Mouse (Mus musculus): Measurements from ENCODE around the gene Bloc1s3. TPM values are rescaled to one million over a fixed set of nuclear protein-coding genes. Genes with fewer than 3 reads are reported as not detected.

Gene Bloc1s3
- polyA plus RNA-seq, 1 experiment: 12.2 TPM

DNA sequence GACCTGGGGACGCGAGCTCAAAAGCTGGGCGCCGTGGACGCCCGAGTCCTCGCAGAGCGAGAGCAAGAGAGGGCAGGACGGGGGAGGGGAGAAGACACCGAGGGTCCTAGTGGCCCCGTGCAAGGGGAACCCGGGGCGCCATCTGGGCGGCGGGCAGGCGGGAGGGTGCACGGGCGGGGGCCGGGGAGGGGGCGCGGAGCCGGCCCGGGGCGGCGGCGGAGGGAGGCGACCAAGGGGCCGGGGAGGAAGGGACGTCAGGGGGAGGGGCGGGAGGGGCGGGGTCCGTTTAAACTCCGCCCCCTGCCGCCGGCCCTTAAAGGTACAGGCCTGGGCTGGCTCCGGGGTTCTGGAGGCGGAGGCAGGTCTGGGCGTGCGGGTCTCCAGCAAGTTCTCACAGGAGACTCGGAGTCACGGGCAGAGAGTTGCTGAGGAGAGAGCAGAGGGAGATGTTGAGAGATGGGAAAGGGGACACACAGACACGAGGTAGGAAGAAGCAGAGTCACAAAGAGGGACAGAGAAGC is 49.5 kb downstream of the Bloc1s3 start, which contains the start of gene Mark4:
Mark4 (minus strand) TSS at position 231 of the 521 bp plus-strand sequence.
- 2% methylated on average over 23 of the region's 42 CpGs for WGBS
- H3K4me1 ChIP-seq (ENCODE audit: control insufficient read depth, insufficient read depth, low read length): peaks cover 9% of the 10 kb centered on the region; the same call in 1 of the 2 replicates
- peak; percentile 77 for DNase-seq
- TF ChIP-seq CTCF (IDR thresholded peaks at IDR 0.05; ENCODE audit: insufficient read depth, low read length) (no peak), POLR2A (IDR thresholded peaks at IDR 0.05; ENCODE audit: borderline replicate concordance, extremely low read depth, low read depth, low read length) (peak; percentile 60; the same call in 1 of the 2 replicates)
- peak within 1 kb of the TSS; percentile 90 for H3K4me3 ChIP-seq (replicated peaks; ENCODE audit: extremely low read depth, low read depth, low read length)

DNA sequence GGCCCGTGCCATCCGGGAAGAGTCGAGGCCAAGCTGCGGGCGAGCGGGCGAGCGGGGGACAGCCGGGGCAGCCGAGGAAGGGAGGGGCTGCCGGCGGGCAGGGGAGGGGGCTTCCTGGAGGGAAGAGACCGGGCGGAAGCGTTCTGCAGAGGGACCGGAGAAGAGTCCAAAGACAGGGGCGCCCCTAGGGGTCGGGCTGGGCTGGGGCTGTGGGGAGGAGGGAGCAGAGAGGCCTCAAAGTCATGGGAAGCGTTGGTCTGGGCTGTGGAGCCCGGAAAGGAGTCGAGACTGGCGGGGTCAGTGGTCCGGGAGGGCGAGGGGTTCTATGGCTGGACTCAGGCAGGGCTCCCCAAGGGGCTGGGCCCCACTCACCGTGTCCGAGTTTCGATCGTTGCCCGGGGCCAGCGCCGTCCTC is 50.1 kb downstream of the Bloc1s3 start:
- under 1% methylated on average over 31 of the region's 31 CpGs for WGBS
- TF ChIP-seq POLR2A (IDR thresholded peaks at IDR 0.05; ENCODE audit: borderline replicate concordance, extremely low read depth, low read depth, low read length): no peak
- TF ChIP-seq CTCF (IDR thresholded peaks at IDR 0.05; ENCODE audit: insufficient read depth, low read length): no peak
- peak overlapping the region; percentile 90 for H3K4me3 ChIP-seq (replicated peaks; ENCODE audit: extremely low read depth, low read depth, low read length)
- DNase-seq: peak; percentile 46
- peaks cover 9% of the 10 kb centered on the region; the same call in 1 of the 2 replicates for H3K4me1 ChIP-seq (ENCODE audit: control insufficient read depth, insufficient read depth, low read length)

DNA sequence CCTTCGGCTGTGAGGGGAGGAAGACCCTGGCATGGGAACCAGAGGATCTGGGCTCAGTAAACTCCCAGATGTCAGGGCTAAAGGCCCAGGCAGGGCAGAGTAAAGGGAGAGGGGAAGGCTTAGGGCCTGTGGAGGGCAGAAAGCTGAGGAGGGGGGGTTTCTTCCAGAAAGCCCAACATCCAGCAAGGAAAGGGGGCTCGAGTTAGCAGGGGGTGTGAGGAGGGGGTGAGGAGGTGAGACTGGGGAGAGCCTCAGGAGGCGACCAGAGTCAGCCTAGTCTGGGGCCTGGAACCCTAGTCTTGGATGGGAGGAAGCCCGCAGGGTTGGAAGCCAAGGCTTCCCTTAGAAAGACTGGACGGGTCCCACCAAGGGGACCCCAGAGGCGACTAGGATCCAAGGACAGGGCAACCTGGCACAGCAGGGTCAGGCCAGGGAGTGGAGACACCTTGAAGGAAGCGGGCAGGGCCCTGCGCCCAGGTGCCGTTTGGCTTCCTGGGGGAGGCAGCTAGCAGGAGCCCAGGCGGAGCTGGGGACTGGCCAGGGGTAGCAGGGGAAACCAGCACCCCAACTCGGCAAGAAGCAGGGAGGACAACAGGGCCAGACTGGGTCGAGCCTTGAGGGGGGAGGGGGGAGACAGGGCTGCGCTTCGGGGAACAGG is 50.6 kb downstream of the Bloc1s3 start:
- Histone ChIP-seq H3K4me1 (ENCODE audit: control insufficient read depth, insufficient read depth, low read length) (peaks cover 9% of the 10 kb centered on the region; the same call in 1 of the 2 replicates), H3K4me3 (replicated peaks; ENCODE audit: extremely low read depth, low read depth, low read length) (peak overlapping the region; percentile 90)
- DNase-seq: no peak
- WGBS: 4% methylated on average over 14 of the region's 14 CpGs
- TF ChIP-seq CTCF (IDR thresholded peaks at IDR 0.05; ENCODE audit: insufficient read depth, low read length) (no peak), POLR2A (IDR thresholded peaks at IDR 0.05; ENCODE audit: borderline replicate concordance, extremely low read depth, low read depth, low read length) (no peak)

DNA sequence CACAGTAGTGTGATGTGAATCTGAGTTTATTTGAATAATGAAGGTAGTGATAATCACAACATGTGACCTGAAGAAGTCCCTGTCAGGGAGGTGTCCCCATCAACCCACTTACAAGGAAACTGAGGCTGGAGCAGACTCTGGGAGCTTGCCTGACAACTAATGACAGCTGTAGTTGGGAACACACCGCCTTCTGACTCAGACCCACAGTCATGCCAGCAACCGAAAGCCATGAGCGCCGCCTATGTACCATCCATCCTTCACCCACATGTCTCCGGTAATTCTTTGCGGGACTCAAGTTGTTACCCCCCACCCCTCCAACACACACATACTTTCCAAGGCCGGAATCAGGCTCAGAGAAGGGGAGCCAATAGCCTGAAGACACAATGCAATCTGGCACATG is 51.5 kb downstream of the Bloc1s3 start:
- peaks cover 9% of the 10 kb centered on the region; the same call in 1 of the 2 replicates for H3K4me1 ChIP-seq (ENCODE audit: control insufficient read depth, insufficient read depth, low read length)
- no peak overlapping the region for H3K4me3 ChIP-seq (replicated peaks; ENCODE audit: extremely low read depth, low read depth, low read length)
- no peak for DNase-seq
- 78% methylated on average over 7 of the region's 7 CpGs for WGBS
- TF ChIP-seq CTCF (IDR thresholded peaks at IDR 0.05; ENCODE audit: insufficient read depth, low read length): no peak
- no peak for TF ChIP-seq POLR2A (IDR thresholded peaks at IDR 0.05; ENCODE audit: borderline replicate concordance, extremely low read depth, low read depth, low read length)

DNA sequence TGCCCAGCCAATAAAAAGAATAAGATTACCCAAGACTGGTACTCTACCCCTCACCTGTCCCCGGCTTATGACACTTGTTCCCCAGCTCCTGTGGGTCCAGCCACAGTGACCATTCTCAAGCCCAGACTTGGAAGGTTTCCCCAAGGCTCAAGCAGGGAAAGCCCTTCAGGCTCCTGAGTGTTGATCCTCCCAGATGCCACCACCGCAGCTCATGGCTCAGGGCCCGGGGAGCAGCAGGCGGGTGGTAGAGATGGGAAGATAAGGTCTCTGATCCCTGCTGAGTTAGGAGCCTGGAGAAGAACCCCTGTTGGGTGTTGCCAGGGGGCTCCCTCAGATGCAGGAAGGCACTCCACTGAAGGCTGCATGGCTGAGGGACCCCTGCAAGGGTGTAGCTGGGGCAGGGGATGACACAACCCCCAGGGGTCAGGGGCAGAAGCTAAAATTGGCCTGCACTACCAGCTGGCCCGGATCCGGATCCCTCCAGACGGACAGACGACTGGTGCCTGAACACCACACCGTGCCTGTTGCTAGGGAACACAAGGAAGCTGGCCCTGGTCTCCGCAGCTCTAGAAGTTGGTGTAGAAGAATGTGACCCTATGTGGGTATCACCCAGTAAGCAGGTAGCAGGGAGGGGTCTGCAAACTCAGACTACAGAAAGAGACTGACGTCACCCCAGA is 52.2 kb downstream of the Bloc1s3 start:
- 32% methylated on average over 11 of the region's 11 CpGs for WGBS
- Histone ChIP-seq H3K4me1 (ENCODE audit: control insufficient read depth, insufficient read depth, low read length) (peaks cover 9% of the 10 kb centered on the region; the same call in 1 of the 2 replicates), H3K4me3 (replicated peaks; ENCODE audit: extremely low read depth, low read depth, low read length) (no peak overlapping the region)
- TF ChIP-seq CTCF (IDR thresholded peaks at IDR 0.05; ENCODE audit: insufficient read depth, low read length) (no peak), POLR2A (IDR thresholded peaks at IDR 0.05; ENCODE audit: borderline replicate concordance, extremely low read depth, low read depth, low read length) (no peak)
- no peak for DNase-seq

DNA sequence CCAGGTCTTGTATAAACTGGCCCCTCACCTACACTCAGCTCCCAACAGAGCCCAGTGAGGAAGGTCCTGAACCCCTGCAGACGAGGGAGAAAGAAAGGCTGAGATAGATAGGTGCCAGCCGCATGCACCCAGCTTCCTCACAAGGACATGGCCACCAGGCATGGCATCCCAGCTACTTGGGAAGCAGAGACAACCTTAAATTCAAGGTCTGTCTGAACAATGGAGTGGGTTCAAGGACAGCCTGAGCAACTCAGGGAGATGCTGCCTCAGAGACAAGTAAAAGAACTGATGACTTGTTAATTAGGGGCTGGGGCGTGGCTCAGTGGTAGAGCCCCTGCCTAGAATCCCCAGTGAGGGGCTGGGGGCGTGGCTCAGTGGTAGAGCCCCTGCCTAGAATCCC is 53.0 kb downstream of the Bloc1s3 start:
- peaks cover 9% of the 10 kb centered on the region; the same call in 1 of the 2 replicates for H3K4me1 ChIP-seq (ENCODE audit: control insufficient read depth, insufficient read depth, low read length)
- WGBS: 93% methylated on average over 4 of the region's 4 CpGs

More for the DNA sequence above, 53.0 kb downstream of the Bloc1s3 start:
- H3K4me3 ChIP-seq (replicated peaks; ENCODE audit: extremely low read depth, low read depth, low read length): no peak overlapping the region
- TF ChIP-seq POLR2A (IDR thresholded peaks at IDR 0.05; ENCODE audit: borderline replicate concordance, extremely low read depth, low read depth, low read length): no peak
- DNase-seq: no peak

Other genes starting within 250 kb of the Bloc1s3 start
- gene Vasp, start 236.6 kb downstream of the Bloc1s3 start, polyA plus RNA-seq (2012; rRNA removed): 194 TPM in 2 replicates
- 0.23 and 0.36 TPM in 2 replicates for gene Ppm1n, start 228.3 kb downstream of the Bloc1s3 start, polyA plus RNA-seq (2012; rRNA removed)
- 56.3 and 76.2 TPM in 2 replicates for gene Rtn2, start 225.7 kb downstream of the Bloc1s3 start, polyA plus RNA-seq (2012; rRNA removed)
- 4.0 and 4.6 TPM in 2 replicates for gene Fosb, start 198.3 kb downstream of the Bloc1s3 start, polyA plus RNA-seq (2012; rRNA removed)
- gene Ercc1, start 163.6 kb downstream of the Bloc1s3 start, polyA plus RNA-seq (2012; rRNA removed): 38.7 and 46.6 TPM in 2 replicates
- gene Cd3eap, start 148.9 kb downstream of the Bloc1s3 start, polyA plus RNA-seq (2012; rRNA removed): 4.6 and 5.2 TPM in 2 replicates
- 10.0 and 17.8 TPM in 2 replicates for gene Ppp1r13l, start 148.6 kb downstream of the Bloc1s3 start, polyA plus RNA-seq (2012; rRNA removed)
- gene Ercc2, start 126.4 kb downstream of the Bloc1s3 start, polyA plus RNA-seq (2012; rRNA removed): 43.3 and 44.6 TPM in 2 replicates
- gene Klc3, start 104.3 kb downstream of the Bloc1s3 start, polyA plus RNA-seq (2012; rRNA removed): 14.1 and 18.2 TPM in 2 replicates
- gene Ckm, start 103.6 kb downstream of the Bloc1s3 start, polyA plus RNA-seq (2012; rRNA removed): 88.3 and 1,345 TPM in 2 replicates
- 29.2 and 34.3 TPM in 2 replicates for gene Mark4, start 49.5 kb downstream of the Bloc1s3 start, polyA plus RNA-seq (2012; rRNA removed)
- 2.7 and 3.4 TPM in 2 replicates for gene Exoc3l2, start 45.0 kb downstream of the Bloc1s3 start, polyA plus RNA-seq (2012; rRNA removed)
- gene Trappc6a, start within 50 bp of the Bloc1s3 start, polyA plus RNA-seq (2012; rRNA removed): 63.1 and 93.4 TPM in 2 replicates
- gene Nkpd1, start 9.5 kb upstream of the Bloc1s3 start, polyA plus RNA-seq (2012; rRNA removed): 0.62 and 17.3 TPM in 2 replicates
- gene Ppp1r37, start 54.7 kb upstream of the Bloc1s3 start, polyA plus RNA-seq (2012; rRNA removed): 113 and 121 TPM in 2 replicates
- 4.3 and 5.0 TPM in 2 replicates for gene Zfp296, start 68.9 kb upstream of the Bloc1s3 start, polyA plus RNA-seq (2012; rRNA removed)
- 99.2 and 132 TPM in 2 replicates for gene Gemin7, start 69.2 kb upstream of the Bloc1s3 start, polyA plus RNA-seq (2012; rRNA removed)
- 96.1 and 134 TPM in 2 replicates for gene Clasrp, start 96.1 kb upstream of the Bloc1s3 start, polyA plus RNA-seq (2012; rRNA removed)
- 32.5 and 34.9 TPM in 2 replicates for gene Relb, start 121.1 kb upstream of the Bloc1s3 start, polyA plus RNA-seq (2012; rRNA removed)
- gene Clptm1, start 156.7 kb upstream of the Bloc1s3 start, polyA plus RNA-seq (2012; rRNA removed): 96.8 and 143 TPM in 2 replicates
- gene Apoc2, start 169.6 kb upstream of the Bloc1s3 start, polyA plus RNA-seq (2012; rRNA removed): 1.9 and 5.1 TPM in 2 replicates
- not detected in 2 replicates for gene Gm44805, start 173.1 kb upstream of the Bloc1s3 start, polyA plus RNA-seq (2012; rRNA removed)
- 1.1 and 1.4 TPM in 2 replicates for gene Apoc4, start 173.1 kb upstream of the Bloc1s3 start, polyA plus RNA-seq (2012; rRNA removed)
- 25.9 and 29.2 TPM in 2 replicates for gene Apoc1, start 184.3 kb upstream of the Bloc1s3 start, polyA plus RNA-seq (2012; rRNA removed)
- 815 and 1,134 TPM in 2 replicates for gene Apoe, start 190.8 kb upstream of the Bloc1s3 start, polyA plus RNA-seq (2012; rRNA removed)
- gene Tomm40, start 207.1 kb upstream of the Bloc1s3 start, polyA plus RNA-seq (2012; rRNA removed): 46.0 and 51.3 TPM in 2 replicates
- 70.9 and 74.7 TPM in 2 replicates for gene Nectin2, start 242.1 kb upstream of the Bloc1s3 start, polyA plus RNA-seq (2012; rRNA removed)